Mouse (Mus musculus): ENCODE measurements around the gene Ccdc97.

DNA sequence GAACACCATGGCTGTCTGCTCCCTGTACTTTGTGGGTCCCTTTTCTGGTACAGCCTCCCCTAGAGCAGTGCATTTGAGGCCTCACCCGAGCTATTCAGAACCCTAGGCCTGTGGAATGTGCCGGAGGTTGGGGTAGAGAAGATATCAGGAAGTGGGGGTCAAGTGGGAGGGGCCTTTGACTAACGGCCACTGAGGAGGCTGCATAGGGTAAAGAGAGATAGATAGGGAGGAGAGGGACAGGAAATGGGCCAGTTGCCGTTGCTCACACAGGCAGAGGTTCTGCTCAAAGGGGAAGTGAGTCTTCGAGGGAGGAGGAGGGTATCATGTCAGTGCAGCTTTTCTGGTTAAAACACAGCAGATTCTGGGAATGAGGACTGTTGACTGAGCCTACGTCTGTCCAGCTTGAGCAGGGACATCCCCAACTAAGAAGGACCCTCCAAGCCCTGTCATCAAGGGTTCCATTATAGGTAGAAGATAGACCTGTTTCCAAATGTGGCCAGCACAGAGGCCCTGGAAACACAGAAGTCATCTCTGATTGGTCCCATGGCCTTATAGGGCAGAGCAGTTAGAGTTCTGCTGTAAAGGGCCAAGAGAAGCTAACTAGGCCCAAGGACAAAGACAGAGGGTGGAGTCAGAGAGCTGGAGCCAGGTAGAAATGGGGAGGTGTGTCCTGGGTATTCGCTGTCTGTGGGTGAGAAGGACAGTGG is 35.3 kb downstream of the Ccdc97 start:
- TF ChIP-seq CTCF (IDR thresholded peaks at IDR 0.05; ENCODE audit: extremely low read depth, insufficient read length, insufficient replicate concordance, low read depth, low read length): no peak
- TF ChIP-seq POLR2A (IDR thresholded peaks at IDR 0.05; ENCODE audit: low read depth, low read length): no peak

All from small intestine, adult 2 months (tissue).